Mouse (Mus musculus): Measurements from ENCODE around the gene Cers4. TPM values are rescaled to one million over a fixed set of nuclear protein-coding genes. Genes with fewer than 3 reads are reported as not detected.

Cers4 gene
- 2.0 and 2.3 TPM in 2 replicates for polyA plus RNA-seq (2012; rRNA removed)

DNA sequence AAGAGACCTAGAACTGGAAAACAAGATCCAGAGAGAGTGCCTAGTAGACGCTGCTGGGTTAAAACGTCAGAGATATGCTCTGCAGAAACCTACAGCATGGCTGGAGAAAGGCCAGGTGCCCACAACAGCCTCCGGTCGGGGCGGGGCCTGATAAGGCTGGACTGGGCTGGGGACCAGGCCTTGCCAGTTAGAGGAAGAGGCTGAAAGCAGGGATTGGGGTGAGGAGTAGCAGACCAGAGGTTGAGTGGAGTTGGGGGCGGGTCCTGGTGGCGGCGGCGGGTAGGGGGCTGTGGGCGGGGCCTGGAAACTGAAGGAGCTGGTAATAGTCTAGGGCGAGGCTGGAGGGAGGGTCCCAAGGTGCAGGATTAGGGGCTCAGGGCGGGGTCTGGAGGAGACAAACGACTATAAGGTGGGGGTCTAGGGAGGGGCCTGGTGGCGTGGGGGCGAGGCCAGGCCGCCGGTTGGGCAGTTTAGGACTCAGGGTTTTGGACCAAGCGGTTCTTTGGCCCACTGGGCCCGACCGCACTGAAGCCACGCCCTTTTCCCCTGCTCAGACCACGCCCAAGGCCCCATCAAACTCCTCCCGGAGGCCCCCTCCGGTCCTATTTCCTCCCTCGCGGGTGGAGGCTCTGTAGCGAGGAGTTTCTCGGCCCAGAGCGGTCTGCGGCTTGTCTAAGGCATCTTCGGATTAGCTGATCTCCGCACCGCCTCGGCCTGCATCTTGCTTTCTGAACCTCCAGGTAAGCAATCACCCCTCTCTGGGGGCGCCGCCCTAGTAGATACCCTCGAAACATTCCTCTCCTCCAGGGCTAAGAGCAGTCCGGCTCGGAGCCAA lies at the start of gene Cers4:
Gene Cers4, plus strand, starts transcription at position 176 of the 835 bp plus-strand sequence.

Other genes starting within 250 kb of the Cers4 start
- gene Tgfbr3l, start 244.8 kb upstream of the Cers4 start, polyA plus RNA-seq (2012; rRNA removed), result 5.8 and 7.9 TPM in 2 replicates
- 11.5 and 11.6 TPM in 2 replicates for gene Snapc2, start 239.9 kb upstream of the Cers4 start, polyA plus RNA-seq (2012; rRNA removed)
- 2.6 and 3.5 TPM in 2 replicates for gene Ctxn1, start 233.8 kb upstream of the Cers4 start, polyA plus RNA-seq (2012; rRNA removed)
- gene Timm44, start 217.1 kb upstream of the Cers4 start, polyA plus RNA-seq (2012; rRNA removed), result 37.4 and 44.4 TPM in 2 replicates
- gene Ccl25, start 167.8 kb upstream of the Cers4 start, polyA plus RNA-seq (2012; rRNA removed), result 4.4 and 5.2 TPM in 2 replicates
- gene Elavl1, start 167.6 kb upstream of the Cers4 start, polyA plus RNA-seq (2012; rRNA removed), result 22.4 and 23.0 TPM in 2 replicates
- gene Zfp958, start 120.1 kb downstream of the Cers4 start, polyA plus RNA-seq (2012; rRNA removed), result 1.7 and 1.9 TPM in 2 replicates

Data from liver, embryonic 18 days (tissue).